Mouse (Mus musculus) midbrain, embryonic 13.5 days (tissue): ENCODE measurements around the gene Gins2. TPM values are rescaled to one million over a fixed set of nuclear protein-coding genes. Genes with fewer than 3 reads are reported as not detected.

ENCODE experiments used
- ATAC-seq: fragments of 200-750 bp; cut with Nextera tagmentation; 2 replicates; pipeline ENCODE4 v1.8.0; 2017; ENCODE audit warnings: mild to moderate bottlenecking, moderate TSS enrichment, moderate library complexity
- H3K27ac ChIP-seq: fragments of 300-500 bp; sonication (generic); 2 replicates; pipeline ENCODE4 v1.5.1; 2015; ENCODE audit warnings: inconsistent platforms, mild to moderate bottlenecking, moderate library complexity
- H3K27me3 ChIP-seq: fragments of 300-500 bp; sonication (generic); 2 replicates; pipeline ENCODE4 v1.6.1; 2015; ENCODE audit warnings: mild to moderate bottlenecking, inconsistent platforms
- H3K36me3 ChIP-seq: fragments of 300-500 bp; sonication (generic); 2 replicates; pipeline ENCODE4 v1.6.1; 2015; ENCODE audit warnings: mild to moderate bottlenecking, inconsistent platforms
- H3K4me1 ChIP-seq: fragments of 300-500 bp; sonication (generic); replicated peaks from 2 replicates; pipeline ENCODE4 v1.6.1; 2015; ENCODE audit warnings: inconsistent platforms
- H3K4me2 ChIP-seq: fragments of 300-500 bp; sonication (generic); replicated peaks from 2 replicates; pipeline ENCODE4 v1.6.1; 2015; ENCODE audit warnings: moderate library complexity, mild to moderate bottlenecking, inconsistent platforms
- H3K4me3 ChIP-seq: fragments of 300-500 bp; sonication (generic); replicated peaks from 2 replicates; pipeline ENCODE4 v1.5.1; 2015; ENCODE audit warnings: mild to moderate bottlenecking, inconsistent platforms
- H3K9ac ChIP-seq: fragments of 300-500 bp; sonication (generic); replicated peaks from 2 replicates; pipeline ENCODE4 v1.6.1; 2015; ENCODE audit warnings: mild to moderate bottlenecking, inconsistent platforms
- H3K9me3 ChIP-seq: fragments of 300-500 bp; sonication (generic); 2 replicates; pipeline ENCODE4 v1.6.1; 2016; ENCODE audit warnings: mild to moderate bottlenecking, inconsistent platforms
- WGBS: fragments of 180-500 bp; shearing (Covaris S2); methylation state at CpG from one replicate; pipeline ENCODE4 v1.1.7; 2015; 5-methylcytosine and 5-hydroxymethylcytosine counted together
- polyA plus RNA-seq: library from polyadenylated mRNA; unstranded; fragments of >200 nt; fragmentation: Nextera tagmentation; extraction: Ambion mirVana; gene quantifications from 2 replicates; pipeline ENCODE4 v1.2.1, GENCODE M21; 2015

Gene Gins2
- polyA plus RNA-seq, 1 experiment from 2014 or later = 36.7 TPM

GRCm38 (mm10) chr8:120538397-120539240 is 50.5 kb downstream of the Gins2 start:
- H3K9ac ChIP-seq = peak overlapping the region; percentile 88
- peak overlapping the region; percentile 99 for H3K27ac ChIP-seq
- H3K27me3 ChIP-seq = no peaks in the 10 kb centered on the region
- H3K4me3 ChIP-seq = peak overlapping the region; percentile 61
- peak overlapping the region; percentile 95 for H3K4me2 ChIP-seq
- peaks cover 100% of the 10 kb centered on the region for H3K4me1 ChIP-seq
- whole genome bisulfite sequencing = under 1% methylated on average over 37 of the region's 37 CpGs
- no peaks in the 10 kb centered on the region for H3K9me3 ChIP-seq
- no peaks in the 10 kb centered on the region for H3K36me3 ChIP-seq
- ATAC-seq = peak; percentile 57

- no peaks in the 10 kb centered on the region for H3K27me3 ChIP-seq
- peak overlapping the region; percentile 95 for H3K4me2 ChIP-seq
- H3K9me3 ChIP-seq = no peaks in the 10 kb centered on the region
- no peaks in the 10 kb centered on the region for H3K36me3 ChIP-seq
- H3K4me1 ChIP-seq = peaks cover 100% of the 10 kb centered on the region
- peak overlapping the region; percentile 61 for H3K4me3 ChIP-seq
- H3K9ac ChIP-seq = peak overlapping the region; percentile 88
- ATAC-seq = peak; percentile 57
- under 1% methylated on average over 43 of the region's 46 CpGs for WGBS
- H3K27ac ChIP-seq = peak overlapping the region; percentile 99
Observed at GRCm38 (mm10) chr8:120537818-120538396, 51.2 kb downstream of the Gins2 start.

DNA sequence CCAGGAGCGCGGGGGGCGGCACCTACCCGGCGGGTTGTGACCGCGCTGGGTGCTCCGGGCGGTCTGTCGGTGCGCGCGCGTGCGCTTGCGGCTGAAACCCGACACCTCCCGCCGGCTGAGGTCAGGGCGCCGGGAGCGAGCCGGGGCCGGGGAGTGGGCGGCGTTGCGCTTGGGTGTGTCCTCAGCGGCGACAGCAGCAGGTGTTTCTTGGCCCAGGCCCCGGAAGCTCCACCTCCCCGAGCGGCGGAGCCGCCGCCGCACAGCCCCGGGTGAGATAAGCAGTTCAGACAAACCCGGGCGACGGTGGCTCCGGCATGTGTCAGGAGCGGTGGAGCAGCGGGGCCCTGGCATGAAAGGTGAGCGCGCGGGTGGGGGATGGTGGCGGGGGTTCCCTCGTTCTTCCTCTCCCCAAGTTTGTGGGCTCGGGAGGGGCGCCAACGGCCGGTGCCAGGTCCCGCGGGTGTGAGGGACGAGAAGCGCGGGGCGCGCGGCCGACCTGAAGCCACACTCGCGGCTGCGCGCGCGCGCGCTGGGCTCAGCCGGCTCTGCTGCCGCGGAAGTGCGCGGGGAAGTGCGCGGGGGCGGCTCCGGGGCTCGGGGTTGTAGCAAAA is 51.8 kb downstream of the Gins2 start:
- H3K4me1 ChIP-seq = peaks cover 100% of the 10 kb centered on the region
- peak overlapping the region; percentile 88 for H3K9ac ChIP-seq
- no peaks in the 10 kb centered on the region for H3K36me3 ChIP-seq
- no peaks in the 10 kb centered on the region for H3K27me3 ChIP-seq
- peak overlapping the region; percentile 61 for H3K4me3 ChIP-seq
- peak overlapping the region; percentile 99 for H3K27ac ChIP-seq
- ATAC-seq = peak; percentile 9; the same call in 1 of the 2 replicates
- under 1% methylated on average over 73 of the region's 79 CpGs for whole genome bisulfite sequencing
- peak overlapping the region; percentile 95 for H3K4me2 ChIP-seq
- H3K9me3 ChIP-seq = no peaks in the 10 kb centered on the region

GRCm38 (mm10) chr8:120536306-120537206 is 52.5 kb downstream of the Gins2 start:
- peak overlapping the region; percentile 61 for H3K4me3 ChIP-seq
- peak overlapping the region; percentile 99 for H3K27ac ChIP-seq
- no peaks in the 10 kb centered on the region for H3K27me3 ChIP-seq
- peak; percentile 1; the same call in 1 of the 2 replicates for ATAC-seq
- H3K4me1 ChIP-seq = peaks cover 100% of the 10 kb centered on the region
- peak overlapping the region; percentile 95 for H3K4me2 ChIP-seq
- WGBS = under 1% methylated on average over 61 of the region's 61 CpGs
- H3K9ac ChIP-seq = peak overlapping the region; percentile 88
- H3K9me3 ChIP-seq = no peaks in the 10 kb centered on the region
- no peaks in the 10 kb centered on the region for H3K36me3 ChIP-seq

GRCm38 (mm10) chr8:120535452-120536305 is 53.4 kb downstream of the Gins2 start:
- ATAC-seq = no peak
- under 1% methylated on average over 55 of the region's 79 CpGs for WGBS
- peaks cover 98% of the 10 kb centered on the region for H3K4me1 ChIP-seq
- H3K9ac ChIP-seq = peak overlapping the region; percentile 88
- H3K36me3 ChIP-seq = no peaks in the 10 kb centered on the region
- H3K4me3 ChIP-seq = peak overlapping the region; percentile 61
- peak overlapping the region; percentile 95 for H3K4me2 ChIP-seq
- no peaks in the 10 kb centered on the region for H3K9me3 ChIP-seq
- H3K27me3 ChIP-seq = no peaks in the 10 kb centered on the region
- peak overlapping the region; percentile 99 for H3K27ac ChIP-seq

GRCm38 (mm10) chr8:120534504-120535368 is 54.4 kb downstream of the Gins2 start:
- peak; percentile 38 for ATAC-seq
- no peaks in the 10 kb centered on the region for H3K27me3 ChIP-seq
- H3K9me3 ChIP-seq = no peaks in the 10 kb centered on the region
- 0 out of 2 replicates have a peak overlapping the region, but pooled peaks have one; percentile 61 for H3K4me3 ChIP-seq
- peak overlapping the region; percentile 95 for H3K4me2 ChIP-seq
- no peaks in the 10 kb centered on the region for H3K36me3 ChIP-seq
- H3K9ac ChIP-seq = peak overlapping the region; percentile 45
- 4% methylated on average over 14 of the region's 14 CpGs for WGBS
- H3K4me1 ChIP-seq = peaks cover 88% of the 10 kb centered on the region
- H3K27ac ChIP-seq = peak overlapping the region; percentile 99

DNA sequence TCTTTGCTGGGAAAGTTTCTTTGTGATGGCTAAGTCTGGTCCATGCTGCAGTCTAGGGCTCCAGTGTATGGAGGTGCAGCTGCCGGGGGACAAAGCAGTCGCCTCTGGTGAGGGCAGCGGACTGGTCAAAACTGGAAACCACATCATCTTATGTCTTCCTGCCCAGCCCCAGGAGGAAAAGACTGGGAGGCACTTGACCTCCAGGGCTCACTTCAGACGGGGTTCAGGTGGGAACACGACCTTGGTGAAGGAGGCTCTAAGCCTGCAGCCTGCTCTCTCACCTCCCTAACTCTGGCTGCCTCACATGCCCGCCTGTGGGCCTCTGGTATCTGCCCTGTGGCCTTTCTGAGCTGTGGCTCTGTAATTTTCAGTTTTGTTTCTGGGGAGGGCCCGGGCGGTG is 55.0 kb downstream of the Gins2 start:
- Histone ChIP-seq H3K4me3 (no peak overlapping the region), H3K36me3 (no peaks in the 10 kb centered on the region), H3K4me1 (peaks cover 85% of the 10 kb centered on the region), H3K27ac (peak overlapping the region; percentile 99), H3K4me2 (no peak overlapping the region), H3K27me3 (no peaks in the 10 kb centered on the region), H3K9me3 (no peaks in the 10 kb centered on the region), H3K9ac (peak overlapping the region; percentile 45)
- ATAC-seq = no peak
- 34% methylated on average over 8 of the region's 8 CpGs for WGBS

GRCm38 (mm10) chr8:120533380-120533779 is 55.7 kb downstream of the Gins2 start:
- Histone ChIP-seq H3K36me3 (no peaks in the 10 kb centered on the region), H3K27me3 (no peaks in the 10 kb centered on the region), H3K9me3 (no peaks in the 10 kb centered on the region), H3K4me1 (peaks cover 85% of the 10 kb centered on the region), H3K27ac (peak overlapping the region; percentile 99), H3K4me2 (peak overlapping the region; percentile 47), H3K4me3 (no peak overlapping the region), H3K9ac (peak overlapping the region; percentile 45)
- no peak for ATAC-seq
- 12% methylated on average over 3 of the region's 3 CpGs for WGBS

GRCm38 (mm10) chr8:120532517-120533215 is 56.4 kb downstream of the Gins2 start:
- Histone ChIP-seq H3K4me3 (0 out of 2 replicates have a peak overlapping the region, but pooled peaks have one; percentile 18), H3K27ac (peak overlapping the region; percentile 99)

More at GRCm38 (mm10) chr8:120532517-120533215, 56.4 kb downstream of the Gins2 start:
- ATAC-seq = peak; percentile 57
- Histone ChIP-seq H3K9me3 (no peaks in the 10 kb centered on the region), H3K4me2 (peak overlapping the region; percentile 47), H3K9ac (peak overlapping the region; percentile 45), H3K4me1 (peaks cover 85% of the 10 kb centered on the region), H3K36me3 (no peaks in the 10 kb centered on the region), H3K27me3 (no peaks in the 10 kb centered on the region)
- under 1% methylated on average over 27 of the region's 29 CpGs for WGBS
